Mouse (Mus musculus) intestine, postnatal 0 days (tissue): ENCODE measurements at regions not wholly inside any gene's neighbourhood (a gene's known extent, or its start where the extent isn't known, plus 50 kb on each side); places are given as distances from the start of the nearest gene placed in this dataset.

Experiments used
- ATAC-seq: fragments of 200-750 bp; cut with Nextera tagmentation; 2 replicates; pipeline ENCODE4 v1.8.0; 2017; ENCODE audit warnings: mild to moderate bottlenecking, moderate TSS enrichment, moderate library complexity
- H3K27ac ChIP-seq: fragments of 300-500 bp; sonication (generic); 2 replicates; pipeline ENCODE4 v1.5.1; 2014; ENCODE audit warnings: mild to moderate bottlenecking, low read depth, low read length, moderate library complexity
- H3K27me3 ChIP-seq: fragments of 300-500 bp; sonication (generic); replicated peaks from 2 replicates; pipeline ENCODE4 v1.6.1; 2014; ENCODE audit warnings: low read length, mixed read lengths; ENCODE audit not compliant: control insufficient read depth, insufficient read depth
- H3K36me3 ChIP-seq: fragments of 300-500 bp; sonication (generic); 2 replicates; pipeline ENCODE4 v1.6.1; 2014; ENCODE audit warnings: mild to moderate bottlenecking, moderate library complexity; ENCODE audit not compliant: control insufficient read depth, insufficient read depth
- H3K4me1 ChIP-seq: fragments of 300-500 bp; sonication (generic); replicated peaks from 2 replicates; pipeline ENCODE4 v1.6.1; 2014; ENCODE audit warnings: antibody characterized with exemption, low read length, mixed read lengths; ENCODE audit not compliant: control insufficient read depth, insufficient read depth
- H3K4me2 ChIP-seq: fragments of 300-500 bp; sonication (generic); replicated peaks from 2 replicates; pipeline ENCODE4 v1.6.1; 2014; ENCODE audit warnings: low read depth, mild to moderate bottlenecking, moderate library complexity
- H3K4me3 ChIP-seq: fragments of 300-500 bp; sonication (generic); 2 replicates; pipeline ENCODE4 v1.5.1; 2014; ENCODE audit warnings: low read depth, low read length
- H3K9ac ChIP-seq: fragments of 300-500 bp; sonication (generic); 2 replicates; pipeline ENCODE4 v1.6.1; 2014; ENCODE audit warnings: mild to moderate bottlenecking, low read depth, low read length
- H3K9me3 ChIP-seq: fragments of 300-500 bp; sonication (generic); 2 replicates; pipeline ENCODE4 v1.6.1; 2016; ENCODE audit warnings: mixed run types; ENCODE audit not compliant: control insufficient read depth
- CTCF ChIP-seq: sonication (generic); IDR thresholded peaks from 2 replicates; pipeline ENCODE4 v1.5.1; 2016; ENCODE audit warnings: low read depth, mild to moderate bottlenecking, control low read depth, antibody characterized with exemption, moderate library complexity
- WGBS: fragments of 180-500 bp; shearing (Covaris S2); extraction: QIAGEN DNeasy Blood & Tissue Kit; methylation state at CpG from one replicate; pipeline ENCODE4 v1.1.7; 2014; 5-methylcytosine and 5-hydroxymethylcytosine counted together

- Histone ChIP-seq H3K4me2 (no peak overlapping the region), H3K9ac (no peak overlapping the region), H3K9me3 (no peaks in the 10 kb centered on the region), H3K27me3 (no peaks in the 10 kb centered on the region), H3K36me3 (no peaks in the 10 kb centered on the region), H3K27ac (no peak overlapping the region), H3K4me1 (no peaks in the 10 kb centered on the region), H3K4me3 (no peak overlapping the region)
- WGBS: 80% methylated on average over 4 of the region's 4 CpGs
- no peak for TF ChIP-seq CTCF
- ATAC-seq: no peak
Observed at GRCm38 (mm10) chrX:12249911-12250310, 89.8 kb upstream of the Bcor start.

GRCm38 (mm10) chrX:12251853-12252679 lies 91.9 kb upstream of the Bcor start:
- Histone ChIP-seq H3K27me3 (no peaks in the 10 kb centered on the region), H3K9me3 (no peaks in the 10 kb centered on the region), H3K4me3 (peak overlapping the region; percentile 28), H3K36me3 (no peaks in the 10 kb centered on the region), H3K9ac (0 out of 2 replicates have a peak overlapping the region, but pooled peaks have one; percentile 17), H3K4me1 (no peaks in the 10 kb centered on the region), H3K4me2 (peak overlapping the region; percentile 68), H3K27ac (no peak overlapping the region)
- peak; percentile 76 for TF ChIP-seq CTCF
- 21% methylated on average over 29 of the region's 32 CpGs for WGBS
- ATAC-seq: peak; percentile 64

GRCm38 (mm10) chrX:12252680-12253021 lies 92.5 kb upstream of the Bcor start:
- H3K36me3 ChIP-seq: no peaks in the 10 kb centered on the region
- H3K4me1 ChIP-seq: no peaks in the 10 kb centered on the region
- H3K4me3 ChIP-seq: peak overlapping the region; percentile 28
- no peak for ATAC-seq
- TF ChIP-seq CTCF: no peak
- H3K9ac ChIP-seq: 0 out of 2 replicates have a peak overlapping the region, but pooled peaks have one; percentile 17
- peak overlapping the region; percentile 68 for H3K4me2 ChIP-seq
- 13% methylated on average over 16 of the region's 16 CpGs for WGBS
- H3K27me3 ChIP-seq: no peaks in the 10 kb centered on the region
- H3K9me3 ChIP-seq: no peaks in the 10 kb centered on the region
- H3K27ac ChIP-seq: no peak overlapping the region

GRCm38 (mm10) chrX:12256758-12257157 lies 96.6 kb upstream of the Bcor start:
- Histone ChIP-seq H3K27ac (no peak overlapping the region), H3K27me3 (no peaks in the 10 kb centered on the region), H3K36me3 (no peaks in the 10 kb centered on the region), H3K9ac (no peak overlapping the region), H3K4me1 (no peaks in the 10 kb centered on the region), H3K4me2 (no peak overlapping the region), H3K9me3 (no peaks in the 10 kb centered on the region), H3K4me3 (no peak overlapping the region)
- WGBS: 67% methylated on average over 8 of the region's 8 CpGs
- no peak for TF ChIP-seq CTCF
- ATAC-seq: no peak

GRCm38 (mm10) chrX:12263834-12264233 lies 103.7 kb upstream of the Bcor start:
- Histone ChIP-seq H3K27me3 (no peaks in the 10 kb centered on the region), H3K27ac (no peak overlapping the region), H3K9ac (no peak overlapping the region), H3K4me3 (no peak overlapping the region), H3K4me2 (no peak overlapping the region), H3K36me3 (no peaks in the 10 kb centered on the region), H3K9me3 (no peaks in the 10 kb centered on the region), H3K4me1 (no peaks in the 10 kb centered on the region)
- ATAC-seq: no peak
- TF ChIP-seq CTCF: no peak
- 84% methylated on average over 6 of the region's 6 CpGs for WGBS

- Histone ChIP-seq H3K4me1 (no peaks in the 10 kb centered on the region), H3K36me3 (no peaks in the 10 kb centered on the region), H3K9ac (no peak overlapping the region), H3K4me2 (no peak overlapping the region), H3K9me3 (no peaks in the 10 kb centered on the region), H3K27ac (no peak overlapping the region), H3K27me3 (0 out of 2 replicates have a peak, but pooled peaks cover 3% of the 10 kb centered on the region), H3K4me3 (no peak overlapping the region)
- 75% methylated on average over 4 of the region's 4 CpGs for WGBS
- no peak for TF ChIP-seq CTCF
- ATAC-seq: no peak
Observed at GRCm38 (mm10) chrX:12284741-12285140, 124.6 kb upstream of the Bcor start.
